Comparison of ENCODE assay signal across 25 mouse cellular contexts in the genomic region with DNA sequence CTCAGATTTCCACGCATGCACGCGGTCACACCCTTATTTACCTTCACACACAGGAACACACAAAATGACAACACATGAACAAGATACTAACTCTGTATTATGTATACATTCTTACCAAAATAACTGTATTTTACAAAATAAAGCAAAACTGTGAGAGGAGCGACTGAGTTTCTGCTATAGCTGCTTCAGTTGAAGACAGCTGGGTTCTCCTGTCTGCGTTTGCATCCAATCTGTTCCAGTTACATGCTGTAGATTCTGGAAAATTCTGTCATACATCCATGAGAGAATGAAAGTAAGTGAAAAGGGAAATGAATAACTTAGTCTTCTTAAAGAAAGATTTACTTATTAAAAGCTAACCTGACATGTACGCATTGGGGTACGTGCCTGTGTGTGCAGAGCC.
DNase-seq lines count a peak whose midpoint lies in the region; ATAC-seq lines count a peak whose summit lies in the region.
"Had no signal": no experiment of that assay in that cellular context is flagged by ENCODE, and none has a peak within 500 bp of the region (broad histone marks: within the 10 kb centered on the region; RNA-seq: fewer than 3 reads in every experiment).

No protein-coding gene starts in this region.

- no peaks in the 10 kb centered on the region for H3K36me3 ChIP-seq in forebrain, embryonic 15.5 days
- no peaks in the 10 kb centered on the region for H3K36me3 ChIP-seq in forebrain, embryonic 16.5 days (ENCODE audit: control insufficient read depth, insufficient read depth)
- H3K36me3 ChIP-seq in limb, embryonic 10.5 days = no peaks in the 10 kb centered on the region
- H3K36me3 ChIP-seq: embryonic facial prominence, embryonic 10.5 days; embryonic facial prominence, embryonic 12.5 days; forebrain, embryonic 12.5 days; G1E had no signal

- 93% methylated on average over 7 of the region's 7 CpGs for WGBS in forebrain, embryonic 15.5 days
- WGBS in forebrain, embryonic 16.5 days = 82% methylated on average over 7 of the region's 7 CpGs
- WGBS in limb, embryonic 10.5 days = 97% methylated on average over 7 of the region's 7 CpGs

- H3K27me3 ChIP-seq in forebrain, embryonic 15.5 days = no peaks in the 10 kb centered on the region
- H3K27me3 ChIP-seq in forebrain, embryonic 16.5 days (replicated peaks; ENCODE audit: control insufficient read depth, insufficient read depth, low read length) = no peaks in the 10 kb centered on the region
- peaks cover 28% of the 10 kb centered on the region for H3K27me3 ChIP-seq in limb, embryonic 10.5 days (ENCODE audit: low read depth, poor library complexity, severe bottlenecking)
- H3K27me3 ChIP-seq: CH12.LX; embryonic facial prominence, embryonic 12.5 days had no signal

- no peak for ATAC-seq in forebrain, embryonic 15.5 days (replicated peaks)
- no peak for ATAC-seq in forebrain, embryonic 16.5 days
- ATAC-seq in frontal cortex, adult (ENCODE audit: low TSS enrichment) = peak; percentile 42; the same call in 1 of the 2 replicates
- ATAC-seq: activated CD4-positive, CD25-positive, alpha-beta regulatory T cell, adult 4 months; CD4-positive, CD25-positive, alpha-beta regulatory T cell, adult 4 months; forebrain, embryonic 14.5 days; Patski had no signal

- H3K4me2 ChIP-seq in forebrain, embryonic 15.5 days (replicated peaks) = no peak overlapping the region
- no peak overlapping the region for H3K4me2 ChIP-seq in forebrain, embryonic 16.5 days (ENCODE audit: low read length)
- H3K4me2 ChIP-seq: embryonic facial prominence, embryonic 12.5 days; forebrain, embryonic 12.5 days had no signal

- no peak overlapping the region for H3K4me3 ChIP-seq in forebrain, embryonic 15.5 days
- H3K4me3 ChIP-seq in forebrain, embryonic 16.5 days (replicated peaks; ENCODE audit: low read length) = no peak overlapping the region
- H3K4me3 ChIP-seq in limb, embryonic 10.5 days = no peak overlapping the region
- H3K4me3 ChIP-seq: embryonic facial prominence, embryonic 10.5 days; embryonic facial prominence, embryonic 12.5 days; forebrain, embryonic 12.5 days had no signal

- 0 out of 2 replicates have a peak overlapping the region, but pooled peaks have one; percentile 17 for H3K27ac ChIP-seq in forebrain, embryonic 15.5 days (replicated peaks)
- H3K27ac ChIP-seq in forebrain, embryonic 16.5 days (ENCODE audit: low read length) = no peak overlapping the region
- 0 out of 2 replicates have a peak overlapping the region, but pooled peaks have one; percentile 72 for H3K27ac ChIP-seq in limb, embryonic 10.5 days
- H3K27ac ChIP-seq: embryonic facial prominence, embryonic 10.5 days; embryonic facial prominence, embryonic 12.5 days; forebrain, embryonic 12.5 days had no signal

- H3K4me1 ChIP-seq in forebrain, embryonic 15.5 days = peaks cover 45% of the 10 kb centered on the region
- peaks cover 23% of the 10 kb centered on the region for H3K4me1 ChIP-seq in forebrain, embryonic 16.5 days (replicated peaks; ENCODE audit: control insufficient read depth, insufficient read depth, low read length)
- peaks cover 65% of the 10 kb centered on the region for H3K4me1 ChIP-seq in limb, embryonic 10.5 days

- H3K9ac ChIP-seq in forebrain, embryonic 15.5 days (replicated peaks) = no peak overlapping the region
- no peak overlapping the region for H3K9ac ChIP-seq in forebrain, embryonic 16.5 days (replicated peaks; ENCODE audit: low read depth, low read length)
- H3K9ac ChIP-seq: embryonic facial prominence, embryonic 12.5 days; forebrain, embryonic 12.5 days had no signal

- DNase-seq in frontal cortex, adult 2 months (ENCODE audit: extremely low spot score in 1 of 2, low spot score in 1 of 2) = no peak
- peak; percentile 36 for DNase-seq in brain, adult 2 months (ENCODE audit: low read depth, low spot score)
- DNase-seq in limb, embryonic 10.5 days (ENCODE audit: low spot score) = no peak
- DNase-seq in right cerebral cortex, postnatal 4 days = no peak
- DNase-seq: adrenal gland, adult 8-10 months; adrenal gland, postnatal 14 days; adrenal gland, postnatal 36 days; B cell, adult 2 months; cerebellum, adult 11-12 months; cerebellum, adult 2 months; cerebellum, adult 9-10 months; cerebellum, postnatal 10 days; cerebellum, postnatal 25 days had no signal

- H3K9me3 ChIP-seq in forebrain, embryonic 15.5 days = no peaks in the 10 kb centered on the region
- H3K9me3 ChIP-seq in forebrain, embryonic 16.5 days (ENCODE audit: control insufficient read depth, low read length) = 0 out of 2 replicates have a peak, but pooled peaks cover 3% of the 10 kb centered on the region
- H3K9me3 ChIP-seq in limb, embryonic 10.5 days (replicated peaks) = no peaks in the 10 kb centered on the region
- H3K9me3 ChIP-seq: embryonic facial prominence, embryonic 10.5 days; embryonic facial prominence, embryonic 12.5 days; forebrain, embryonic 12.5 days had no signal
